Mouse (Mus musculus): ENCODE measurements at regions not wholly inside any gene's neighbourhood (a gene's known extent, or its start where the extent isn't known, plus 50 kb on each side); places are given as distances from the start of the nearest gene placed in this dataset.

- DNase-seq = no peak
Observed at GRCm38 (mm10) chr7:125271356-125271755, 173.1 kb upstream of the Kdm8 start.

DNA sequence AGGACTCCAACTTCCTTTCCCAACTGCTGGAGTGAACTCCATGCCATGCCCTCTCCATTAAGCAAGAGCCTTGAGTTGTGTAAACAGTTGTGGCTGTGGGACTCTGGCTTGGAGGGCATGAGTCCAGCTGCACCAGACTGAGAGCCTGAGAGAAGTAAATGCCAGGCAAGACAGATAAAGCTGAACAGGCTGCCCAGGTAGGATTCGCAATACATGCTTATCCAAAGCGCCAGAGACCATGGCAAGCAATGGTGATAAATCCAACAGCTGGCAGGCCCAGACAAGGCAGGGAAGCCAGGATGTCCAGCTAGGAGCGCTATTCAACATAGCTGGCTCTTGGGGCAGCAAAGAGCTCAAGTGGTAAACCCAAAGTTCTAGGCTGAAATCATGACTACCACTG, 163.1 kb upstream of the Kdm8 start:
- DNase-seq = no peak

DNA sequence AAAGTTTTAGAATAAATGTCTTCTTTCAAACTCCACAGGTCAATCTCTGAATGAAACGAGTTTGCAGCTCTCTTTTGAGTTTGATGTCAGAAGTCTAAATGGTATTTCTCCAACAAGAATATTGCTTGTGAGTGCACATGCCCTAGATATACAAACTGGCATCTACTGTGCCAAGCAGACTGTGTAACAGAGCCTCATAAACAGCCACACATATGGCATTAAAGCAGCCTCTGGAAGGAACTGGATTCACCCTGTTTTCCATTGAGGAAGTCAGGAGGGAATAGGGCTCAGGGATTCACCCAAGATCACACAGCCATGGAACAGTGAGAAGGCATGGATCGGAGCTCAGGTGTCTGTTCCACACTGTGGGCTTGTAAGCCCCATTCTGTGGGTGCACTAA, 149.2 kb upstream of the Kdm8 start:
- no peak for DNase-seq

GRCm38 (mm10) chr7:125308433-125308832, 136.0 kb upstream of the Kdm8 start:
- DNase-seq = no peak

DNA sequence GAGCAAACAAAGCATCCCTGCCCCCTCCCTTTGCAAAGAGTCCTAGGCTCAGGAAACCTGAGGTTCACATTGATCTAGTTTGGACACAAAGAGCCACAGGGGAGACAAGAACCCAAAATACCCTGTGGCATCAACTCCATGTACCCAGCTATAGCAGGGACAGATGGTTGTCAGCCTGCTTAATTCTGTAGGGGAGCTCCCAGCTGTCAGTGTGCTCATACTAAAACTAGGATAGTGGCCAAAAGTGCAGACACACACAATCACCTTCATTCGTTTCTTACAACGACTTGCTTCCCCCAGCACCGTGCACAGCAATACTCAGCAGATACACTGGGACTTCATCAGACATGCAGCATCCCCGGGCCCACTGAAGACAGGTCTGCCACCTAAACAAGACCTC, 133.5 kb upstream of the Kdm8 start:
- DNase-seq = no peak

DNA sequence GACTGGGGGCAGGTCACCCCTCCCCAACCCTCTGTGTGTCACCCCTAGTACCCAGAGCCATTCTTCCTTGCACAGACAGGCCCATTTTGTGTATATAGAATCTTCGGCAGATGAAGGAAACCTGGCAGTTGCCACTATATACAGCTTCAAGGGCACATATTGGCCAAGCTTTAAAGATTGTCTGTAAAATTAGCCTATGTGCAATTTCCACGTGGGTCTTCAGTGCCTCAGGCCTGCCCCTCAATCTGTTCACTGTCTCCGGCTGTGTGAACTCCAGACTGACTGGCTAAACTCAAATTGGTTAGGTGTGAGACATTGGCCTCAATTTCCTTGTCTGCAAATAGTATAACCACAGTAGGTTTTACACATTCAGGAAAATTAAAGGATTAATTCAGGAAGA, 130.9 kb upstream of the Kdm8 start:
- no peak for DNase-seq

DNA sequence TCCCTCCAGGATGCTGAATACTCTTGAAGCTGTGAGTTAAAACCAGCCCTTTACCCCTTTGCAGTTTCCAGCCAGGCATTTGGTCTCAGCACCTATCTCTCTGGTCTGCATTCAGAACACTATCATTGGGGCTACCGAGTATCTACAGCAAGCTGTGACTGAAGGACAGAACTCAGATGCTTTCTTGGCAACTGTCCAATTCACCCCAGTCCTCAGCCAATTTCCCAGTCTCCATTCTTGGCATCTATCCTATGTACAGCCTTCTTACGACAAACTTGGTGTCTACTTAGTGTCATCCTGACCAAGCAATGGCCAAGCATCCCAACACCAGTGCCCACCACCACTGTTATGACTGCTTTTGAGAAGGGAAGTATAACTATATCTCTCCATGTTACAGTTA, 109.7 kb upstream of the Kdm8 start:
- no peak for DNase-seq

- no peak for DNase-seq
Observed at GRCm38 (mm10) chr7:125335586-125336165, 108.8 kb upstream of the Kdm8 start.

GRCm38 (mm10) chr7:125336826-125337225, 107.7 kb upstream of the Kdm8 start:
- DNase-seq = no peak

DNA sequence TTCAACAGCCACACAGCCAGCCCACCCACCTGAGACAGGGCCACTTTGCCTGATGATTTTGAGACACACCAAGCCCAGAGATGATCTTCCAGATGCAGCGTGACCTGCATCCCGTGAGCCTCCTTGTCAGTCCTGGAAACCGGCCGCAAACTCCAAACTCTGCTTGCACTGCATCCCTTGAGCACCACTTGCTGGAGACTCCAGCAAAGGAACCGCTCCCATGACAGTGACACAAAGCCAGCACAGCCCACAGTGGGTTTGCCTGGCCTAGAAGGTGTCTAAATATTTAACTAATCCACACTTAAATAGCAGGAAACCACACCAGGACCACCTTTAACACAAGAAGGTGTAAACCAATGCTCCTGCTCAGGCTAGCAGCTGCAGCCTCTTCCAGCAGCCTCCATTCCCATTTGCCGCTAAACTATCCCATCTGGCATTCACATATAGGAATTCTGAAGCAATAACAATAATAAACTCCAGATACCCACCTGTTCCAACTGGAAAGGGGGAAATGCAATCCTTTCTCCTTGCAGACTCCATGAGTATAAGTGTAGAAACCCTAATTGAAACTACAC, 106.2 kb upstream of the Kdm8 start:
- DNase-seq = no peak

GRCm38 (mm10) chr7:125340326-125340905, 104.1 kb upstream of the Kdm8 start:
- DNase-seq = no peak

- DNase-seq = no peak
Observed at GRCm38 (mm10) chr7:125349606-125350005, 94.9 kb upstream of the Kdm8 start.

DNA sequence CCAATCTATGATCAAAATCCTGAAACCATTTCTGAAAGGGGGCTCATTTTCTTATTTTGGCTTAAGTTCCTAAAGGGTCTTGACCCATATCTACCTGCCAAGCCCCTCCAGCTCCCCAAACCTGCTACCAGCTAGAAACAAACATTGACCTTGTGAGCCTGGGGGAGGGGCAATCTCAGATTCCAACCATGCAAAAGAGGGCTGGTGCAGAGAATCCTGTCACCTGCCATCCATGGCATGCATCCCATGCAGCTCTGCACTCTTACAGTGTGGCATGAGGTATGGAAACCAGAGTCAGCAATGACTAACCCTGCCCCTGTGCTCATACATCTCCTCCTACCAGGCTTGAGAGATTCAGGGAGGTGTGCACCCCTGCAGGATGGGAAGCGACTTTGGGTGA, 90.3 kb upstream of the Kdm8 start:
- no peak for DNase-seq

- DNase-seq = no peak
Observed at GRCm38 (mm10) chr7:125354956-125355355, 89.5 kb upstream of the Kdm8 start.

- no peak for DNase-seq
Observed at GRCm38 (mm10) chr7:125358016-125358415, 86.5 kb upstream of the Kdm8 start.

GRCm38 (mm10) chr7:125383021-125383420, 61.5 kb upstream of the Kdm8 start:
- DNase-seq = no peak

GRCm38 (mm10) chr7:125384171-125384570, 60.3 kb upstream of the Kdm8 start:
- no peak for DNase-seq

DNA sequence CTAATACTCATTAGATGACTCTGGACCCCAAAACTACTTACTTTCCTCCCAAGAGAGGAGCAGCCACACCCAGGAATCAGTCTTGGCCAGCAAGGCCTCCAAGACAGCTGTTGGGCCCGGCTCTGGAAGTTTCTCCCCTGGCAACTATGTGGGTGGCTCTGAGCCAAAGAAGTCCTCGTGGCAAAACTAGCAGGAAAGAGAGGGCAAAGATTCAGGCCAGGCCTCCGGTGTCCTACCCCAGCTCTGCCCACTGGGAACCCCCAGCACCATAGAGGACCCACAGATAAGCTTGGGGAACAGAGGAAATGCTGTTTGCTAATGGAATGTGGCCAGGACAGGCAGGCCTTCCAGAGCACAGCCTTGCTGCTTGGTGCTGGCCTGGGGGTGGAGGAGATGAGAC, 51.9 kb upstream of the Kdm8 start:
- peak; percentile 19 for DNase-seq

GRCm38 (mm10) chr7:125393228-125393627, 51.2 kb upstream of the Kdm8 start:
- no peak for DNase-seq

- peak; percentile 95 for DNase-seq
Observed at GRCm38 (mm10) chr7:125393654-125394346, 50.7 kb upstream of the Kdm8 start.

Data from kidney, adult 9 months (tissue).